Mouse (Mus musculus): ENCODE measurements around the gene Clec12b.

The Clec12b gene

GRCm38 (mm10) chr6:129385774-129386173, at the start of gene Clec12b:
TSS of gene Clec12b (minus strand) at chr6:129385874.
- no peak for DNase-seq (ENCODE audit: low read depth, low spot score)

GRCm38 (mm10) chr6:129434239-129434638, 48.6 kb upstream of the Clec12b start:
- peak; percentile 41 for DNase-seq (ENCODE audit: low read depth, low spot score)

GRCm38 (mm10) chr6:129427281-129427680, 41.6 kb upstream of the Clec12b start:
- DNase-seq (ENCODE audit: low read depth, low spot score): no peak

- no peak for DNase-seq (ENCODE audit: low read depth, low spot score)
Observed at GRCm38 (mm10) chr6:129425812-129426211, 40.1 kb upstream of the Clec12b start.

GRCm38 (mm10) chr6:129425217-129425616, 39.5 kb upstream of the Clec12b start:
- peak; percentile 46 for DNase-seq (ENCODE audit: low read depth, low spot score)

GRCm38 (mm10) chr6:129423734-129424072, 38.0 kb upstream of the Clec12b start:
- peak; percentile 71 for DNase-seq (ENCODE audit: low read depth, low spot score)

GRCm38 (mm10) chr6:129423040-129423733, 37.5 kb upstream of the Clec12b start:
- DNase-seq (ENCODE audit: low read depth, low spot score): peak; percentile 29

GRCm38 (mm10) chr6:129422311-129422710, 36.6 kb upstream of the Clec12b start:
- DNase-seq (ENCODE audit: low read depth, low spot score): no peak

GRCm38 (mm10) chr6:129414177-129414576, 28.5 kb upstream of the Clec12b start:
- no peak for DNase-seq (ENCODE audit: low read depth, low spot score)

- DNase-seq (ENCODE audit: low read depth, low spot score): no peak
Observed at GRCm38 (mm10) chr6:129408562-129408961, 22.9 kb upstream of the Clec12b start, which contains the start of gene Clec9a. TSS of gene Clec9a (plus strand) at chr6:129408862.

GRCm38 (mm10) chr6:129407324-129407723, 21.6 kb upstream of the Clec12b start:
- no peak for DNase-seq (ENCODE audit: low read depth, low spot score)

GRCm38 (mm10) chr6:129405999-129406398, 20.3 kb upstream of the Clec12b start:
- no peak for DNase-seq (ENCODE audit: low read depth, low spot score)

GRCm38 (mm10) chr6:129403391-129403790, 17.7 kb upstream of the Clec12b start:
- no peak for DNase-seq (ENCODE audit: low read depth, low spot score)

GRCm38 (mm10) chr6:129402404-129402803, 16.7 kb upstream of the Clec12b start:
- DNase-seq (ENCODE audit: low read depth, low spot score): no peak

GRCm38 (mm10) chr6:129399945-129400344, 14.3 kb upstream of the Clec12b start:
- DNase-seq (ENCODE audit: low read depth, low spot score): peak; percentile 30

GRCm38 (mm10) chr6:129396997-129397396, 11.3 kb upstream of the Clec12b start, which contains the start of gene Clec1b:
TSS of gene Clec1b (plus strand) at chr6:129397297.
- no peak for DNase-seq (ENCODE audit: low read depth, low spot score)

- DNase-seq (ENCODE audit: low read depth, low spot score): no peak
Observed at GRCm38 (mm10) chr6:129393732-129394131, 8.1 kb upstream of the Clec12b start.

- DNase-seq (ENCODE audit: low read depth, low spot score): no peak
Observed at GRCm38 (mm10) chr6:129393087-129393720, 7.5 kb upstream of the Clec12b start.

- no peak for DNase-seq (ENCODE audit: low read depth, low spot score)
Observed at GRCm38 (mm10) chr6:129385000-129385399, 674 bp downstream of the Clec12b start.

- no peak for DNase-seq (ENCODE audit: low read depth, low spot score)
Observed at GRCm38 (mm10) chr6:129383466-129383865, 2.2 kb downstream of the Clec12b start.

GRCm38 (mm10) chr6:129381736-129382135, 3.9 kb downstream of the Clec12b start:
- no peak for DNase-seq (ENCODE audit: low read depth, low spot score)

- peak; percentile 77 for DNase-seq (ENCODE audit: low read depth, low spot score)
Observed at GRCm38 (mm10) chr6:129380454-129380853, 5.2 kb downstream of the Clec12b start.

- DNase-seq (ENCODE audit: low read depth, low spot score): no peak
Observed at GRCm38 (mm10) chr6:129374937-129375471, 10.7 kb downstream of the Clec12b start.
